Mouse (Mus musculus) embryonic facial prominence, embryonic 11.5 days (tissue): ENCODE data around the gene Ager. TPM values are rescaled to one million over a fixed set of nuclear protein-coding genes. Genes with fewer than 3 reads are reported as not detected.

Source experiments
- ATAC-seq: fragments of 200-750 bp; cut with Nextera tagmentation; replicated peaks from 2 replicates; pipeline ENCODE4 v1.8.0; 2017; ENCODE audit warnings: low read depth; ENCODE audit not compliant: insufficient number of reproducible peaks, low FRiP score, low TSS enrichment
- DNase-seq: peaks from one replicate; pipeline ENCODE4 v3.0.0-alpha.2; 2015; ENCODE audit warnings: low spot score
- H3K27ac ChIP-seq: fragments of 300-500 bp; sonication (generic); replicated peaks from 2 replicates; pipeline ENCODE4 v1.5.1; 2014; ENCODE audit warnings: mild to moderate bottlenecking, low read depth, low read length, control low read depth
- H3K27me3 ChIP-seq: fragments of 300-500 bp; sonication (generic); 2 replicates; pipeline ENCODE4 v1.6.1; 2014; ENCODE audit warnings: mild to moderate bottlenecking, low read length, moderate library complexity, mixed read lengths; ENCODE audit not compliant: control insufficient read depth, insufficient read depth
- H3K36me3 ChIP-seq: fragments of 300-500 bp; sonication (generic); replicated peaks from 2 replicates; pipeline ENCODE4 v1.6.1; 2014; ENCODE audit warnings: low read depth, mild to moderate bottlenecking, low read length, moderate library complexity, mixed read lengths; ENCODE audit not compliant: control insufficient read depth, insufficient read depth
- H3K4me1 ChIP-seq: fragments of 300-500 bp; sonication (generic); 2 replicates; pipeline ENCODE4 v1.6.1; 2014; ENCODE audit warnings: low read length, mixed read lengths; ENCODE audit not compliant: control insufficient read depth, insufficient read depth
- H3K4me2 ChIP-seq: fragments of 300-500 bp; sonication (generic); 2 replicates; pipeline ENCODE4 v1.6.1; 2014; ENCODE audit warnings: low read depth, mild to moderate bottlenecking, control low read depth, low read length, moderate library complexity
- H3K4me3 ChIP-seq: fragments of 300-500 bp; sonication (generic); 2 replicates; pipeline ENCODE4 v1.5.1; 2014; ENCODE audit warnings: low read depth, low read length, control low read depth
- H3K9ac ChIP-seq: fragments of 300-500 bp; sonication (generic); replicated peaks from 2 replicates; pipeline ENCODE4 v1.6.1; 2014; ENCODE audit warnings: mild to moderate bottlenecking, control low read depth, low read length
- H3K9me3 ChIP-seq: fragments of 300-500 bp; sonication (generic); replicated peaks from 2 replicates; pipeline ENCODE4 v1.6.1; 2016; ENCODE audit warnings: mild to moderate bottlenecking, low read length, inconsistent platforms, mixed read lengths; ENCODE audit not compliant: control insufficient read depth
- WGBS: fragments of 180-500 bp; shearing (Covaris S2); extraction: QIAGEN DNeasy Blood & Tissue Kit; methylation state at CpG from one replicate; pipeline ENCODE4 v1.1.7; 2014; 5-methylcytosine and 5-hydroxymethylcytosine counted together
- polyA plus RNA-seq: library from polyadenylated mRNA; unstranded; fragments of >200 nt; fragmentation: Nextera tagmentation; extraction: Ambion mirVana; gene quantifications from 2 replicates; pipeline ENCODE4 v1.2.1, GENCODE M21; 2014

The Ager gene
- 0.64 and 1.2 TPM in 2 replicates for polyA plus RNA-seq

DNA sequence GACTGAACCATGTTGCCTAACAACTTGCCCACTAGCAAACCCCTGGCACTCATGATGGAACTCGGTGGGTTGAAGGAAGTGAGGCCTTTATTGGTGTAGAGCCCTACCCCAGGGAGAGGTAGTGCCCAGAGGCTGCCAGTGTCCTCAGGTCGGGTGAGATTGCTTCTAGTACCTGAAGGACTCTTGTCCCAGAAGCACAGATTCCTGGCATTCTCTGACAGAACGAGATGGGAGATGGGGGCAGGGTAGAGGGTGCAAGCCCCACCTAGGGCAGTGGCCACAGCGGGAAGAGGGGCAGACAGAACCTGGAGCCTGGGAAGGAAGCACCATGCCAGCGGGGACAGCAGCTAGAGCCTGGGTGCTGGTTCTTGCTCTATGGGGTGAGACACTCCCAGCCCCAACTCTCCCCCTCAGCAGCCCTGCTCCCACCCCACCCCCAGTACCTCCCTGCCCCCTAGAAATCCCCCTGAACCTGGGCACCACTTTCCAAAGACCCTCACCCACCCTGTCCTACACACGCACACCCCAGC is at the start of gene Ager:
TSS of gene Ager (plus strand) at position 297 of the 530 bp plus-strand sequence.
- Histone ChIP-seq H3K36me3 (peaks cover 3% of the 10 kb centered on the region; the same call in 1 of the 2 replicates), H3K27me3 (no peaks in the 10 kb centered on the region), H3K27ac (no peak within 1 kb of the TSS), H3K4me3 (no peak within 1 kb of the TSS), H3K9ac (no peak within 1 kb of the TSS), H3K9me3 (no peaks in the 10 kb centered on the region), H3K4me1 (peaks cover 17% of the 10 kb centered on the region; the same call in 1 of the 2 replicates), H3K4me2 (no peak within 1 kb of the TSS)
- 17% methylated on average over 6 of the region's 6 CpGs for WGBS
- ATAC-seq (no peak), DNase-seq (no peak)

DNA sequence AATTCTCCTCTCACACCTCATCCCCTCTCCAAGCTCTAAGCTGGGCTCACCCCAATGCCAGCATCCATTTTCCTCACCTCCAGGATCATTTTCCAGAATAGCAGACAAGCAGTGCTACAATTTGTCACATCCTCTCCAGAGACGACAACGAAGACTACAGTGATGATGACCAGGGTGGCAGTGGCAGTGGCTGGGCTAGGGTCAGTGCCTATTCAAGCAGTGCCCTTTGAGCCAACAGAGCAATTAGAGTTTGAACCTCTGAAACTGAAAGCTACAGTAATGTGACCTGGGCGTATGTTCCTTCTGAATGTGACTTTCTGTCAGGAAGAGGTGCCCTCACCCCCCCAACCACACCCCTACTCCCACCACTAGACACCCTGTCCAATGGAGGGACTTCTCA is 48.5 kb upstream of the Ager start:
- no peaks in the 10 kb centered on the region for H3K36me3 ChIP-seq
- H3K4me2 ChIP-seq: no peak overlapping the region
- H3K4me3 ChIP-seq: no peak overlapping the region
- no peaks in the 10 kb centered on the region for H3K27me3 ChIP-seq
- WGBS: 92% methylated on average over 3 of the region's 3 CpGs
- H3K27ac ChIP-seq: no peak overlapping the region
- DNase-seq (no peak), ATAC-seq (no peak)
- no peak overlapping the region for H3K9ac ChIP-seq
- H3K9me3 ChIP-seq: no peaks in the 10 kb centered on the region
- H3K4me1 ChIP-seq: no peaks in the 10 kb centered on the region

DNA sequence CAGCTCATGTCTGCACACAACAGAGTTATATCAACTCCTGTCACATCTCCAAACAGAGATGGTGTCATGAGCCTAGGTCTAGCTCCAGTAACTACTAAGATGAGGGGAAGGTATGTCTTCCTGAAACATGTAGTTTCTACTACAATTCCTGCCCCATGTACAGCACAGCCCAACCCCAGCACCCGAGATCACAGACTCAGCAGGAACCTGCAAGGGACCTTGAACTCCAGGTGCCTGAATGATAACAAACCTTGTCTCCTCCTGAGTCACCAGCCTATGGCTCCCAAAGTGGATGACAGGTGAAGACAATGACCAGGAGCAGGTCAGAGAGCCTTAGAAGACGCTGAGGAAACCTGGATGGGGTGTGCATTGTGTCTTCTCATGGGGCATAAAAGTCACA is 47.8 kb upstream of the Ager start:
- 63% methylated on average over 2 of the region's 2 CpGs for WGBS
- Histone ChIP-seq H3K4me3 (no peak overlapping the region), H3K36me3 (no peaks in the 10 kb centered on the region), H3K27ac (no peak overlapping the region), H3K27me3 (no peaks in the 10 kb centered on the region), H3K9ac (no peak overlapping the region), H3K4me2 (no peak overlapping the region), H3K4me1 (no peaks in the 10 kb centered on the region), H3K9me3 (no peaks in the 10 kb centered on the region)
- ATAC-seq: no peak
- DNase-seq: no peak

DNA sequence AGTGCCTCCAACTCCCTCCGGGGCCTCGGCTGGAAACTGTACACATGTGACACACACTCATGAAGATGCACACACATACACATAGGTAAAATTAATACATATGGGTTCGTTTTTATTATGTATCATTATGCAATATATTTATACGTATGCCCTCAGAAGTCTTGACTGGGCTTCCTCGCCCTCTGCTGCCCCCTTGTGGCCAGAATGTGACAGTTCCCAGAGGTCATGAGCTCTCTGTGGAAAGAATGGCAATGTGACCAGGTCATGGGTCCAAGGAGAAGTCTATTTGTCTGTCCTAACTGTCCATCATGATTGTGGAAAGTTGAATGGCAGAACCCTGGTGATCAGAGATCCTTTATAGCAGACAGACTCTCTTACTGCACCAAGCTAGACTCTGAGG is 42.2 kb upstream of the Ager start:
- H3K4me2 ChIP-seq: no peak overlapping the region
- DNase-seq: peak; percentile 74
- no peak overlapping the region for H3K4me3 ChIP-seq
- WGBS: 24% methylated on average over 5 of the region's 5 CpGs
- H3K4me1 ChIP-seq: no peaks in the 10 kb centered on the region
- H3K27me3 ChIP-seq: no peaks in the 10 kb centered on the region
- no peaks in the 10 kb centered on the region for H3K36me3 ChIP-seq
- no peak overlapping the region for H3K27ac ChIP-seq
- H3K9ac ChIP-seq: no peak overlapping the region
- H3K9me3 ChIP-seq: no peaks in the 10 kb centered on the region
- no peak for ATAC-seq

DNA sequence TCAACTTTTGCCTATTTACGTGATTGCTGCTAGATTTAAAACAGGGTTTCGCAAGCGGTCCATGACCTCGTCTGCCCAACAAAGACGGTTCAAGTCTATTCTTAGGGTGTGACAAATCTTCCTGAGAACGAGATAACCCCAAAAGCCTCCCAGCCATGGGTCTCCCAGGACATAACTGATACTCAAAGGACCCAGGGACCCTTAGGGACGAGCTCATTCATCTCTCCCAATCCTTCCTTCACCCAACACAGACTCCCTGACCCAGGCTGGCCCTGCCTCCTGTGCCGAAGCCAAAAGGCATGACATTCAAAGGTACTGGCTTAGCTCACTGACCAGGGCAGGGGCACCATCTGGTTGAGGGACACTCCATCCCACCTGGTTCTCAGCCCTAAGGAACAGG is 41.3 kb upstream of the Ager start:
- ATAC-seq (no peak), DNase-seq (no peak)
- Histone ChIP-seq H3K27me3 (no peaks in the 10 kb centered on the region), H3K4me3 (no peak overlapping the region), H3K4me1 (no peaks in the 10 kb centered on the region), H3K9ac (no peak overlapping the region), H3K9me3 (no peaks in the 10 kb centered on the region), H3K4me2 (no peak overlapping the region), H3K36me3 (no peaks in the 10 kb centered on the region), H3K27ac (no peak overlapping the region)
- 87% methylated on average over 8 of the region's 8 CpGs for WGBS

DNA sequence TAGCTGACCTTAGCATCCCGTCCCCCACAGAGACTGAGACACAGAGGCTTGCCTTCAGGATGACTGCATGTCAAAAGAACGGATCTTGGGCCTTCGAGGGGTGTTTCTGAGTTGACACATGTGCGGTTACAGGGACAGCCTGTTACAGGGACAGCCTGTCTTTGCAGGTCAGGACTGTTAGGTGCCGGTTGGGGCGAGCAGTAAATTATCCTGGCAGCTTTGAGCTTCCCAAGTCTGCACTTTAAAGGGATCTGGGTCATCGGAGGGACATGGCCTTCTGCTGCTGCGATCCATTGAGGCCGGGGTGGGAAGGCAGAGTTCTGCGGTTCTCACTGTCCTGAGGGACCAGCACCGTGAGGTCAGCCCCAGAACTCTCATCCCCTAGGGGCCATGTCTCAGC is 40.3 kb upstream of the Ager start:
- no peaks in the 10 kb centered on the region for H3K9me3 ChIP-seq
- H3K4me3 ChIP-seq: no peak overlapping the region
- DNase-seq (no peak), ATAC-seq (no peak)
- no peaks in the 10 kb centered on the region for H3K27me3 ChIP-seq
- no peaks in the 10 kb centered on the region for H3K4me1 ChIP-seq
- H3K27ac ChIP-seq: no peak overlapping the region
- 77% methylated on average over 11 of the region's 11 CpGs for WGBS
- H3K9ac ChIP-seq: no peak overlapping the region
- no peaks in the 10 kb centered on the region for H3K36me3 ChIP-seq
- H3K4me2 ChIP-seq: no peak overlapping the region

DNA sequence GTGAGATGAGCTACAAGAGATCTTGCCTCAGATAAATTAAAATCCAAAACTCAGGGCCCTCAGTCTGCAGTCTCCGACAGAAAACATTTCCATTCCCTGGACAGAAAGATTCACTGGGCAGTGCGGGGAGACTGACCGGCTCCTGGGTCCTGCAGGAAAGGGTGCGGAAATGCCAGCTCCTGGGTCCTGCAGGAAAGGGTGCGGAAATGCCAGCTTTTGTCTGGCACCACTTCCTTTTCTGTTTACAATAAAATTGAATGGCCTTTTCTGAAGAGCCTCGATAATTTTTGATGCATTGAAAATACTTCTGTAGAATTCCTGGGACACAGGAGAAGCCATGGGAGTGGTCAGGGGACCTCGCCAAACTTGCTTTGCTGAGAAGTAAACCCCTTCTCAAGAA is 38.5 kb upstream of the Ager start:
- H3K4me3 ChIP-seq: no peak overlapping the region
- H3K4me1 ChIP-seq: no peaks in the 10 kb centered on the region
- H3K27ac ChIP-seq: no peak overlapping the region
- no peaks in the 10 kb centered on the region for H3K36me3 ChIP-seq
- H3K9ac ChIP-seq: no peak overlapping the region
- H3K9me3 ChIP-seq: no peaks in the 10 kb centered on the region
- no peak for ATAC-seq
- DNase-seq: no peak
- H3K27me3 ChIP-seq: no peaks in the 10 kb centered on the region
- no peak overlapping the region for H3K4me2 ChIP-seq
- 88% methylated on average over 7 of the region's 7 CpGs for WGBS

DNA sequence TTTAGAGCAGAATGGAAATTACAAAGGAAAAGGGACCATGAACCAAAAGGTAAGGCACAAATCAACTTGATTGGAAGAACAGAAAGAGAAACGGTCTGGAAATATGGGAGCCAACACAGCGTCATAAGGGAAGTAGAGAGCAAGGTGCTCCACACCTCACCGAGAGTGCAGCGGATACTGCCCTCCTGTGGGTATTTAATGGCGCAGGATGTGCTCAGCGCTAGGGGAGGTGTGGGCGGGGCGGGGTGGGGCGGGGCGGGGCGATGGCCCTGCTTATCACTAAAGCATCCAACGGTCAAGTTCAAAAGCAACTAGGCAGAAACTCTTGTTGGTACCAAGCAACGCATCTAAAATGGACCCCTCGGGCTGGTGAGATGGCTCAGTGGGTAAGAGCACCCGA is 37.8 kb upstream of the Ager start:
- 32% methylated on average over 15 of the region's 15 CpGs for WGBS
- no peaks in the 10 kb centered on the region for H3K27me3 ChIP-seq
- no peak overlapping the region for H3K4me2 ChIP-seq

More for the DNA sequence above, 37.8 kb upstream of the Ager start:
- Histone ChIP-seq H3K36me3 (no peaks in the 10 kb centered on the region), H3K9me3 (no peaks in the 10 kb centered on the region), H3K27ac (no peak overlapping the region), H3K9ac (no peak overlapping the region), H3K4me3 (no peak overlapping the region), H3K4me1 (no peaks in the 10 kb centered on the region; the same call in 1 of the 2 replicates)
- ATAC-seq (no peak), DNase-seq (no peak)
